Mouse (Mus musculus): Measurements from ENCODE around the gene Myt1.

DNA sequence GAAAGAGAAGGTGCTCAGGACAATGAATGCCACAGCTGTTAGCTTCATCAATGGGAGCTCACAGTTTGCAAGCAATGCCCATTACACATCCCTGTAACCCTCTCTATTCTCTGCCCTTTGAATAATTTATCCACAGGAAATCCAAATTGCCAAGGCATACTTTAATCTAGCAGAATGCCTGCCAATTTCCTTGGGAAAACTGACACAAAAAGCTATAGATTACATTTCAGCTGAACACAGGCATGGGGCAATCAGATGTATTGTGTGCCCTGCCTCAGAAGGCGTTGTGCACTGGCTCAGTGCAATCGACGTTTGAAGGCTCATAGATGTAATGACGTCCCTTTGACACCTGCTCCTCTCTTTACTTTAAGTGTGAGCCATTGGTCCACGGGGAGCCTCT is 24.7 kb downstream of the Myt1 start:
- TF ChIP-seq GATA1 (IDR thresholded peaks at IDR 0.05; ENCODE audit: low read length) (no peak), TAL1 (IDR thresholded peaks at IDR 0.05; ENCODE audit: low read length) (no peak)

Data from erythroblast, embryonic 14.5 days (primary cell).